Mouse (Mus musculus) ES-Bruce4 (cell line): ENCODE measurements around the gene Rpl23a.

Experiments
- CTCF ChIP-seq: IDR thresholded peaks from one replicate; pipeline ENCODE4 v1.8.1; 2011; ENCODE audit warnings: low read depth, low read length
- EP300 ChIP-seq: IDR thresholded peaks from 2 replicates; pipeline ENCODE4 v1.6.1; 2011; ENCODE audit warnings: low read depth, low read length; ENCODE audit not compliant: insufficient read depth

- TF ChIP-seq CTCF: no peak
- TF ChIP-seq EP300: no peak
Measured at GRCm38 (mm10) chr11:78166640-78167039, 16.7 kb downstream of the Rpl23a start.
